In the genomic region with DNA sequence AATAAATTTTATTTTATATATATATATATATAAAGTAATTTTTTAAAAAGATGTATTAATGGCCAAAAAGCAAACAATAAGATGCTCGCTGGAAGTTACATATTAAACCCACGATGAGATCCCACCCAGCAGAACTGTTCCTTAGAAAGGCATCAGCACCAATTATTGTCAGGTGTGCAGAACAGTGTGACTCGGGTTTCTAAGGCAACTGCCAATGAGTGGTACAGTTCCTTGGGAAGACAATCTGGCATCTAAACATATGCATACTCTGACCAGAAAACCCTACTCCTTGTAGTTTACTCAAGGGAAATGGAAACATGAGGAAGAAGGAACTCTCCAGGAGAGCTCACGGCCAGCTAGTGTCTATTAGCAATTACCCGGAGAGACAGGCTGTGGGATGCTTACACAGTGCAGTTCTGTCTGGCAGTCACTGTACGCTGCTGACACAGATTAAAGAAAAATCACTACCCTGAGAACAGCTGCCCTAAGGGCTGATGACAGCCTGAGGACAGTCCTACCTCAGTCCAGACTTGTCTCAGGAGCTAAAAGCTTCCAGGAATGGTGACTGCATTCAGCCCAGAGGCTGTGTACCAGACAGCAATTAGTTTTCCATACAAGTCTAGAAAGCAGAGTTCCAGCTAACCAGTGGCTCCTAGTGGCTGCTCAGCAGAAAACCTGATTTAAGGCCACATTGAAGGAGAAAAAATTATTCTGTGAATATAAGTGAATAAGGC, we compare ENCODE assay signal across 15 mouse cellular contexts. TPM values are rescaled to one million over a fixed set of nuclear protein-coding genes. Genes with fewer than 3 reads are reported as not detected.
A peak's percentile ranks its signal among the peaks of the same experiment; 100 is the strongest.
DNase-seq lines count a peak whose midpoint lies in the region; ATAC-seq and TF ChIP-seq lines count a peak whose summit lies in the region.
"Had no signal": no experiment of that assay in that cellular context is flagged by ENCODE, and none has a peak within 500 bp of the region (broad histone marks: within the 10 kb centered on the region; RNA-seq: fewer than 3 reads in every experiment).

No protein-coding gene starts in this region.

- intact Hi-C loops in left cerebral cortex, adult 2 months (cut with DNase I), result no loop called here
- intact Hi-C loops in left cerebral cortex, postnatal 36 days (cut with DNase I), result no loop called here

- H3K4me3 ChIP-seq in left cerebral cortex, adult 2 months, result no peak overlapping the region
- no peak overlapping the region for H3K4me3 ChIP-seq in midbrain, embryonic 14.5 days (replicated peaks; ENCODE audit: low read depth, low read length)
- H3K4me3 ChIP-seq: stomach, embryonic 15.5 days had no signal

- 0 out of 2 replicates have a peak, but pooled peaks cover 9% of the 10 kb centered on the region for H3K36me3 ChIP-seq in midbrain, embryonic 14.5 days (ENCODE audit: control insufficient read depth, insufficient read depth, low read length)

- DNase-seq in cerebellum, postnatal 14 days, result peak; percentile 30 to 32
- DNase-seq in cerebellum, adult 11-12 months, result no peak
- no peak for DNase-seq in left cerebral cortex, adult 2 months (ENCODE audit: extremely low spot score in 1 of 2, low spot score in 2 of 2)
- no peak for DNase-seq in left cerebral cortex, postnatal 36 days (ENCODE audit: low spot score in 2 of 2)
- DNase-seq in NIH3T3 (ENCODE audit: low read depth), result peak; percentile 54
- peak; percentile 57 for DNase-seq in midbrain, embryonic 14.5 days
- DNase-seq in thymus, postnatal 0 days (ENCODE audit: low spot score), result no peak
- DNase-seq: B cell, adult 2 months; cerebellum, postnatal 25 days; gastrocnemius, postnatal 25 days; lung, postnatal 36 days had no signal

- H3K27ac ChIP-seq in left cerebral cortex, adult 2 months, result no peak overlapping the region
- H3K27ac ChIP-seq in midbrain, embryonic 14.5 days (replicated peaks; ENCODE audit: low read depth, low read length), result no peak overlapping the region
- H3K27ac ChIP-seq: stomach, embryonic 15.5 days had no signal

- H3K4me2 ChIP-seq in midbrain, embryonic 14.5 days (ENCODE audit: low read length), result no peak overlapping the region
- H3K4me2 ChIP-seq: stomach, embryonic 15.5 days had no signal

- TF ChIP-seq CTCF in left cerebral cortex, adult 2 months (IDR thresholded peaks at IDR 0.05), result peak; percentile 62

- H3K9me3 ChIP-seq in midbrain, embryonic 14.5 days (ENCODE audit: control insufficient read depth, low read length), result no peaks in the 10 kb centered on the region
- H3K9me3 ChIP-seq: stomach, embryonic 15.5 days had no signal

- WGBS in midbrain, embryonic 14.5 days, result 85% methylated on average over 6 of the region's 6 CpGs

- no peaks in the 10 kb centered on the region for H3K4me1 ChIP-seq in midbrain, embryonic 14.5 days (ENCODE audit: control insufficient read depth, insufficient read depth, low read length)
- H3K4me1 ChIP-seq: stomach, embryonic 15.5 days had no signal

- H3K27me3 ChIP-seq in midbrain, embryonic 14.5 days (ENCODE audit: control insufficient read depth, insufficient read depth, low read length), result no peaks in the 10 kb centered on the region
- H3K27me3 ChIP-seq: stomach, embryonic 15.5 days had no signal

- ATAC-seq in midbrain, embryonic 14.5 days (ENCODE audit: low FRiP score, low TSS enrichment), result no peak
- no peak for ATAC-seq in erythroid progenitor cell, adult 5-6 weeks (replicated peaks; ENCODE audit: low FRiP score, poor library complexity, severe bottlenecking)
- ATAC-seq: activated CD4-positive, CD25-positive, alpha-beta regulatory T cell, adult 4 months had no signal

- no peak overlapping the region for H3K9ac ChIP-seq in midbrain, embryonic 14.5 days (replicated peaks; ENCODE audit: low read length)
- H3K9ac ChIP-seq: stomach, embryonic 15.5 days had no signal

RNA-seq across cellular contexts. Expression of a gene that starts 9.9 kb away (rescaled TPM):
- total RNA-seq in left cerebral cortex, adult 2 months (2021), result 10 to 100 TPM in 1 of 2 experiments, 1 to 10 TPM in 1; 9.8 to 11.7 TPM
- total RNA-seq in left cerebral cortex, postnatal 36 days (2021), result 10 to 100 TPM; 11.6 to 12.3 TPM
- 2.8 TPM in 2 replicates for polyA plus RNA-seq in midbrain, embryonic 14.5 days (2014; fragmentation: Nextera tagmentation; extraction: Ambion mirVana)
- not detected in 2 replicates for total RNA-seq in erythroid progenitor cell, adult 5-6 weeks (2015; ENCODE audit: low replicate concordance)
- total RNA-seq in erythroid progenitor cell, adult 5-6 weeks (2017; ENCODE audit: low replicate concordance), result not detected in 2 replicates
- polyA plus RNA-seq in thymus, postnatal 0 days (2015; fragmentation: Nextera tagmentation; extraction: Ambion mirVana), result 0.53 and 1.0 TPM in 2 replicates
- polyA plus RNA-seq: activated CD4-positive, CD25-positive, alpha-beta regulatory T cell, adult 4 months had no signal

RNA-seq across cellular contexts. Expression of a gene that starts 27.9 kb away (rescaled TPM):
- not detected for total RNA-seq in left cerebral cortex, adult 2 months (2021)
- not detected for total RNA-seq in left cerebral cortex, postnatal 36 days (2021)
- not detected in 2 replicates for polyA plus RNA-seq in midbrain, embryonic 14.5 days (2014; fragmentation: Nextera tagmentation; extraction: Ambion mirVana)
- total RNA-seq in erythroid progenitor cell, adult 5-6 weeks (2015; ENCODE audit: low replicate concordance), result not detected in 2 replicates
- total RNA-seq in erythroid progenitor cell, adult 5-6 weeks (2017; ENCODE audit: low replicate concordance), result not detected in 2 replicates
- not detected in 2 replicates for polyA plus RNA-seq in thymus, postnatal 0 days (2015; fragmentation: Nextera tagmentation; extraction: Ambion mirVana)
- total RNA-seq: gastrocnemius, postnatal 25 days; layer of hippocampus, postnatal 25 days had no signal
- polyA plus RNA-seq: activated CD4-positive, CD25-positive, alpha-beta regulatory T cell, adult 4 months; stomach, embryonic 15.5 days had no signal

RNA-seq across cellular contexts. Expression of a gene that starts 46.2 kb away (rescaled TPM):
- total RNA-seq in left cerebral cortex, adult 2 months (2021), result 10 to 100 TPM; 89.2 to 93.5 TPM
- 10 to 100 TPM; 88.9 to 89.2 TPM for total RNA-seq in left cerebral cortex, postnatal 36 days (2021)
- 159 and 203 TPM in 2 replicates for polyA plus RNA-seq in midbrain, embryonic 14.5 days (2014; fragmentation: Nextera tagmentation; extraction: Ambion mirVana)
- 86.9 and 130 TPM in 2 replicates for total RNA-seq in erythroid progenitor cell, adult 5-6 weeks (2015; ENCODE audit: low replicate concordance)
- total RNA-seq in erythroid progenitor cell, adult 5-6 weeks (2017; ENCODE audit: low replicate concordance), result 52.3 and 91.5 TPM in 2 replicates
- polyA plus RNA-seq in thymus, postnatal 0 days (2015; fragmentation: Nextera tagmentation; extraction: Ambion mirVana), result 191 and 193 TPM in 2 replicates

Comparison
In these comparisons a context has a peak if more than half of its experiments do, and no peak if none do; other contexts are left out.
1. DNase-seq: peak in cerebellum, postnatal 14 days (2 of 2), NIH3T3 (single experiment) and midbrain, embryonic 14.5 days (single experiment); none in cerebellum, adult 11-12 months (single experiment), left cerebral cortex, adult 2 months (0 of 2), left cerebral cortex, postnatal 36 days (0 of 2) and thymus, postnatal 0 days (single experiment).
2. RNA of a gene that starts 9.9 kb away (total RNA-seq): 11.6 to 12.3 TPM in left cerebral cortex, postnatal 36 days and 9.8 to 11.7 TPM in left cerebral cortex, adult 2 months; not detected in erythroid progenitor cell, adult 5-6 weeks; every median in the first group is over 10 times any median in the second.